ENCODE assay signal across 11 mouse cellular contexts in genomic region chr9:119155826-119156225, GRCm38 (mm10). TPM values are rescaled to one million over a fixed set of nuclear protein-coding genes. Genes with fewer than 3 reads are reported as not detected.
A peak's percentile ranks its signal among the peaks of the same experiment; 100 is the strongest.
DNase-seq lines count a peak whose midpoint lies in the region; ATAC-seq and TF ChIP-seq lines count a peak whose summit lies in the region.
"Had no signal": no experiment of that assay in that cellular context is flagged by ENCODE, and none has a peak within 500 bp of the region (broad histone marks: within the 10 kb centered on the region; RNA-seq: fewer than 3 reads in every experiment).

No protein-coding gene starts in this region.

- H3K9me3 ChIP-seq in embryonic facial prominence, embryonic 11.5 days (replicated peaks; ENCODE audit: control insufficient read depth, low read length), result no peaks in the 10 kb centered on the region
- no peaks in the 10 kb centered on the region for H3K9me3 ChIP-seq in embryonic facial prominence, embryonic 10.5 days
- H3K9me3 ChIP-seq in midbrain, postnatal 0 days (ENCODE audit: low read length), result no peaks in the 10 kb centered on the region

- WGBS in embryonic facial prominence, embryonic 11.5 days, result 59% methylated on average over 7 of the region's 7 CpGs
- 55% methylated on average over 7 of the region's 7 CpGs for WGBS in embryonic facial prominence, embryonic 10.5 days
- 37% methylated on average over 7 of the region's 7 CpGs for WGBS in kidney, adult 2 months
- WGBS in midbrain, postnatal 0 days, result 63% methylated on average over 7 of the region's 7 CpGs

- no peak for DNase-seq in embryonic facial prominence, embryonic 11.5 days (ENCODE audit: low spot score)
- no peak for DNase-seq in embryonic facial prominence, embryonic 10.5 days (ENCODE audit: low spot score)
- peak; percentile 14 for DNase-seq in ovary, postnatal 14 days (ENCODE audit: low spot score)
- DNase-seq in ovary, adult 18-20 months (ENCODE audit: low spot score), result no peak
- DNase-seq in kidney, adult 2 months, result peak; percentile 56
- DNase-seq in midbrain, postnatal 0 days (ENCODE audit: low spot score), result no peak
- DNase-seq in layer of hippocampus, adult 9-11 months, result no peak
- DNase-seq in layer of hippocampus, postnatal 25 days (ENCODE audit: extremely low spot score in 1 of 2, low spot score in 1 of 2), result no peak

- no peaks in the 10 kb centered on the region for H3K36me3 ChIP-seq in embryonic facial prominence, embryonic 11.5 days (replicated peaks; ENCODE audit: control insufficient read depth, insufficient read depth, low read depth, low read length)
- no peaks in the 10 kb centered on the region for H3K36me3 ChIP-seq in embryonic facial prominence, embryonic 10.5 days (replicated peaks)
- H3K36me3 ChIP-seq in kidney, adult 2 months (ENCODE audit: control insufficient read depth, insufficient read depth, low read length), result no peaks in the 10 kb centered on the region
- no peaks in the 10 kb centered on the region for H3K36me3 ChIP-seq in midbrain, postnatal 0 days (ENCODE audit: insufficient read depth, low read length)

- H3K27ac ChIP-seq in embryonic facial prominence, embryonic 11.5 days (replicated peaks; ENCODE audit: low read depth, low read length), result no peak overlapping the region
- no peak overlapping the region for H3K27ac ChIP-seq in embryonic facial prominence, embryonic 10.5 days (replicated peaks)
- peak overlapping the region; percentile 61 for H3K27ac ChIP-seq in kidney, adult 2 months (ENCODE audit: insufficient read depth, low read depth, low read length)
- no peak overlapping the region for H3K27ac ChIP-seq in midbrain, postnatal 0 days (ENCODE audit: low read depth, low read length)

- no peak for TF ChIP-seq CTCF in kidney, adult 2 months (conservative IDR thresholded peaks at IDR 0.05; ENCODE audit: insufficient read depth, insufficient read length, low read depth, low read length)
- TF ChIP-seq CTCF in midbrain, postnatal 0 days (IDR thresholded peaks at IDR 0.05), result no peak

- 0 out of 2 replicates have a peak, but pooled peaks have one; percentile 2 for ATAC-seq in embryonic facial prominence, embryonic 11.5 days (replicated peaks; ENCODE audit: insufficient number of reproducible peaks, low FRiP score, low TSS enrichment, low read depth)
- ATAC-seq in midbrain, postnatal 0 days (ENCODE audit: low FRiP score), result no peak

- no peak for TF ChIP-seq POLR2A in kidney, adult 2 months (IDR thresholded peaks at IDR 0.05; ENCODE audit: low read depth, low read length)

- no peak overlapping the region for H3K4me2 ChIP-seq in embryonic facial prominence, embryonic 11.5 days (ENCODE audit: low read depth, low read length)
- 0 out of 2 replicates have a peak overlapping the region, but pooled peaks have one; percentile 44 for H3K4me2 ChIP-seq in midbrain, postnatal 0 days (ENCODE audit: low read depth, low read length, poor library complexity, severe bottlenecking)

- H3K27me3 ChIP-seq in embryonic facial prominence, embryonic 11.5 days (ENCODE audit: control insufficient read depth, insufficient read depth, low read length), result peaks cover 3% of the 10 kb centered on the region; the same call in 1 of the 2 replicates
- H3K27me3 ChIP-seq in embryonic facial prominence, embryonic 10.5 days (replicated peaks; ENCODE audit: low read depth, poor library complexity, severe bottlenecking), result peaks cover 35% of the 10 kb centered on the region
- no peaks in the 10 kb centered on the region for H3K27me3 ChIP-seq in kidney, adult 2 months (replicated peaks; ENCODE audit: control insufficient read depth, insufficient read depth, low read length)
- peaks cover 12% of the 10 kb centered on the region; the same call in 1 of the 2 replicates for H3K27me3 ChIP-seq in midbrain, postnatal 0 days (ENCODE audit: insufficient read depth, low read length)

- H3K4me3 ChIP-seq in embryonic facial prominence, embryonic 11.5 days (ENCODE audit: low read depth, low read length), result no peak overlapping the region
- no peak overlapping the region for H3K4me3 ChIP-seq in embryonic facial prominence, embryonic 10.5 days
- H3K4me3 ChIP-seq in kidney, adult 2 months (ENCODE audit: insufficient read depth, low read depth, low read length), result peak overlapping the region; percentile 63
- H3K4me3 ChIP-seq in midbrain, postnatal 0 days (ENCODE audit: low read depth, low read length), result no peak overlapping the region

- no peak overlapping the region for H3K9ac ChIP-seq in embryonic facial prominence, embryonic 11.5 days (replicated peaks; ENCODE audit: low read length)
- H3K9ac ChIP-seq in midbrain, postnatal 0 days (replicated peaks; ENCODE audit: low read length, poor library complexity, severe bottlenecking), result no peak overlapping the region

- no peaks in the 10 kb centered on the region for H3K4me1 ChIP-seq in embryonic facial prominence, embryonic 11.5 days (ENCODE audit: control insufficient read depth, insufficient read depth, low read length)
- peaks cover 12% of the 10 kb centered on the region for H3K4me1 ChIP-seq in embryonic facial prominence, embryonic 10.5 days
- H3K4me1 ChIP-seq in kidney, adult 2 months (ENCODE audit: control insufficient read depth, insufficient read depth, low read length), result peaks cover 19% of the 10 kb centered on the region; the same call in 1 of the 2 replicates
- H3K4me1 ChIP-seq in midbrain, postnatal 0 days (ENCODE audit: insufficient read depth, low read length), result no peaks in the 10 kb centered on the region

RNA-seq across cellular contexts. Expression of gene Acaa1b, which starts 1.1 kb away (rescaled TPM):
- 1.1 and 1.3 TPM in 2 replicates for polyA plus RNA-seq in embryonic facial prominence, embryonic 11.5 days (2014; fragmentation: Nextera tagmentation; extraction: Ambion mirVana)
- 1.5 and 1.6 TPM in 2 replicates for polyA plus RNA-seq in embryonic facial prominence, embryonic 10.5 days (2016; fragmentation: Nextera tagmentation; extraction: Ambion mirVana)
- polyA plus RNA-seq in kidney, adult 2 months (2012; rRNA removed), result 417 and 424 TPM in 2 replicates
- total RNA-seq in midbrain, postnatal 0 days (2014; rRNA removed), result 2.8 and 2.9 TPM in 2 replicates
- 4.6 and 5.2 TPM in 2 replicates for polyA plus RNA-seq in midbrain, postnatal 0 days (2015; fragmentation: Nextera tagmentation; extraction: Ambion mirVana)
- 1 to 10 TPM; 1.4 to 1.5 TPM for total RNA-seq in layer of hippocampus, postnatal 25 days (2021)

RNA-seq across cellular contexts. Expression of gene Gm47289, which starts 3.1 kb away (rescaled TPM):
- not detected in 2 replicates for polyA plus RNA-seq in embryonic facial prominence, embryonic 11.5 days (2014; fragmentation: Nextera tagmentation; extraction: Ambion mirVana)
- polyA plus RNA-seq in embryonic facial prominence, embryonic 10.5 days (2016; fragmentation: Nextera tagmentation; extraction: Ambion mirVana), result not detected in 2 replicates
- 0.03 TPM in 1 of 2 replicates, not detected in the other for polyA plus RNA-seq in kidney, adult 2 months (2012; rRNA removed)
- not detected in 2 replicates for total RNA-seq in midbrain, postnatal 0 days (2014; rRNA removed)
- not detected in 2 replicates for polyA plus RNA-seq in midbrain, postnatal 0 days (2015; fragmentation: Nextera tagmentation; extraction: Ambion mirVana)
- total RNA-seq in layer of hippocampus, postnatal 25 days (2021), result not detected
- total RNA-seq: gastrocnemius, postnatal 4 days had no signal
- polyA plus RNA-seq: C2C12; testis, adult 2 months had no signal

RNA-seq across cellular contexts. Expression of gene Slc22a13, which starts 53.1 kb away (rescaled TPM):
- polyA plus RNA-seq in embryonic facial prominence, embryonic 11.5 days (2014; fragmentation: Nextera tagmentation; extraction: Ambion mirVana), result not detected in 2 replicates
- polyA plus RNA-seq in embryonic facial prominence, embryonic 10.5 days (2016; fragmentation: Nextera tagmentation; extraction: Ambion mirVana), result not detected in 2 replicates
- 156 and 213 TPM in 2 replicates for polyA plus RNA-seq in kidney, adult 2 months (2012; rRNA removed)
- not detected in 2 replicates for total RNA-seq in midbrain, postnatal 0 days (2014; rRNA removed)
- 0.10 TPM in 1 of 2 replicates, not detected in the other for polyA plus RNA-seq in midbrain, postnatal 0 days (2015; fragmentation: Nextera tagmentation; extraction: Ambion mirVana)
- total RNA-seq in layer of hippocampus, postnatal 25 days (2021), result not detected
- total RNA-seq: gastrocnemius, postnatal 4 days had no signal
- polyA plus RNA-seq: C2C12 had no signal

RNA-seq across cellular contexts. Expression of gene Dlec1, which starts 53.5 kb away (rescaled TPM):
- polyA plus RNA-seq in embryonic facial prominence, embryonic 11.5 days (2014; fragmentation: Nextera tagmentation; extraction: Ambion mirVana), result 0.69 and 1.5 TPM in 2 replicates
- 1.0 and 1.5 TPM in 2 replicates for polyA plus RNA-seq in embryonic facial prominence, embryonic 10.5 days (2016; fragmentation: Nextera tagmentation; extraction: Ambion mirVana)
- polyA plus RNA-seq in kidney, adult 2 months (2012; rRNA removed), result 30.3 and 38.7 TPM in 2 replicates
- total RNA-seq in midbrain, postnatal 0 days (2014; rRNA removed), result 2.8 and 3.3 TPM in 2 replicates
- 0.91 and 0.95 TPM in 2 replicates for polyA plus RNA-seq in midbrain, postnatal 0 days (2015; fragmentation: Nextera tagmentation; extraction: Ambion mirVana)
- 1 to 10 TPM; 2.1 to 2.4 TPM for total RNA-seq in layer of hippocampus, postnatal 25 days (2021)

Comparison
In these comparisons a context has a peak if more than half of its experiments do, and no peak if none do; other contexts are left out.
1. DNase-seq: peak in ovary, postnatal 14 days (single experiment) and kidney, adult 2 months (single experiment); none in embryonic facial prominence, embryonic 11.5 days (single experiment), embryonic facial prominence, embryonic 10.5 days (single experiment), ovary, adult 18-20 months (single experiment), midbrain, postnatal 0 days (single experiment), layer of hippocampus, adult 9-11 months (single experiment) and layer of hippocampus, postnatal 25 days (0 of 2).
2. RNA of gene Acaa1b, which starts 1.1 kb away (polyA plus RNA-seq): 417 to 424 TPM in kidney, adult 2 months; 4.6 to 5.2 TPM in midbrain, postnatal 0 days, 1.5 to 1.6 TPM in embryonic facial prominence, embryonic 10.5 days and 1.1 to 1.3 TPM in embryonic facial prominence, embryonic 11.5 days; every median in the first group is over 10 times any median in the second.
3. RNA of gene Slc22a13, which starts 53.1 kb away (polyA plus RNA-seq): 156 to 213 TPM in kidney, adult 2 months; 0.10 TPM in midbrain, postnatal 0 days, not detected in embryonic facial prominence, embryonic 11.5 days and not detected in embryonic facial prominence, embryonic 10.5 days; every median in the first group is over 100 times any median in the second.